Mouse (Mus musculus): ENCODE measurements around the gene Rimbp2. TPM values are rescaled to one million over a fixed set of nuclear protein-coding genes. Genes with fewer than 3 reads are reported as not detected.
A peak's percentile ranks its signal among the peaks of the same experiment; 100 is the strongest.
"Not testable (repeated sequence)": the region's sequence is repeated elsewhere in the genome, so short reads cannot be mapped to it uniquely, and the experiment has no call there.

Rimbp2 gene
- polyA plus RNA-seq, 1 experiment from 2014 or later = not detected

DNA sequence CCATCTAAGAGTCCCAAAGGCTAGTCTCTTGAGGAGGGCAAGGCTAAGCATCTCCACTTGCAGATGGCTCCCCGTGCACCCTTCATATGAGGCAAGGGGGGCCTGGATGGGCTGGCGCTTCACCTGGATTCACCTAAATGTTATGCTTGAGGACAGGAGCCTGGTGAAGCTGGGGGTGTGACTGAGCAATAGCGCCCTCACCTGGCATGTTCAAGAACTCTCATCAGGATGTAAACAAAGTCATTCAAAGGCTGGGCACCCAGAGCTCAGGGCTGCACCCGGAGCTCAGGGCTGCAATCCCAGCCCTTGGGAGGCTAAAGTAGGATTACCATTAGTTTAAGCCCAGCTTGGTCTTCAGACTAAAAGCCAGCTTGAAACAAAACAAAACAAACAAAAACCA is 11.1 kb upstream of the Rimbp2 start:
- 62% methylated on average over 4 of the region's 4 CpGs for WGBS
- Histone ChIP-seq H3K36me3 (ENCODE audit: insufficient read depth, low read length) (no peaks in the 10 kb centered on the region), H3K4me3 (replicated peaks; ENCODE audit: low read depth, low read length) (no peak overlapping the region), H3K9me3 (replicated peaks; ENCODE audit: low read length) (peaks cover 6% of the 10 kb centered on the region; the same call in 1 of the 2 replicates), H3K27ac (no peak overlapping the region), H3K9ac (ENCODE audit: low read depth, low read length) (no peak overlapping the region), H3K4me2 (ENCODE audit: low read length) (no peak overlapping the region), H3K27me3 (ENCODE audit: insufficient read depth, low read length) (no peaks in the 10 kb centered on the region), H3K4me1 (replicated peaks; ENCODE audit: insufficient read depth, low read length) (no peaks in the 10 kb centered on the region)
- ATAC-seq (replicated peaks; ENCODE audit: low FRiP score, low read depth) = no peak
- DNase-seq (ENCODE audit: low spot score) = no peak
- TF ChIP-seq CTCF (IDR thresholded peaks at IDR 0.05; ENCODE audit: low read depth) = no peak

DNA sequence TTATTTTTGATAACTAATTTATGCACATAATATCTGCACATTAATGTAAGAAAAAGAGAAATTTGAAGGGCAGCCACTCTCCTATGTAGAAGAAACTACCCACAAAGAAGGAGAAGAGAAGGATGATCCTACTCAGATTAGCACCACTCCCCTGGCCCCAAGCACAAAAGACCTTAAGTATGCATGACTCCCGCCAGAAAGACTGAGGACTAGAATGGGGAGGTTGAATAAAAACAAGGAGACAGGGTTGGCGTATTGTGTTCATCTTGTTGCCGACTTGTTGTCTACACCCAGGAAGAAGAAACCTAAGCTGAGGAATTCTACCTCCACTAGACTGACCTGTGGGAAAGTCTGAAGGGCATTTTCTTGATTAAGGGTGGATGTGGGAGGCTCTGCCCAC is 5.6 kb upstream of the Rimbp2 start:
- no peak overlapping the region for H3K9ac ChIP-seq (ENCODE audit: low read depth, low read length)
- WGBS = 77% methylated on average over 3 of the region's 3 CpGs
- H3K4me2 ChIP-seq (ENCODE audit: low read length) = no peak overlapping the region
- DNase-seq (ENCODE audit: low spot score) (no peak), ATAC-seq (replicated peaks; ENCODE audit: low FRiP score, low read depth) (no peak)
- H3K27ac ChIP-seq = no peak overlapping the region
- peaks cover 6% of the 10 kb centered on the region; the same call in 1 of the 2 replicates for H3K9me3 ChIP-seq (replicated peaks; ENCODE audit: low read length)
- no peak overlapping the region for H3K4me3 ChIP-seq (replicated peaks; ENCODE audit: low read depth, low read length)
- H3K36me3 ChIP-seq (ENCODE audit: insufficient read depth, low read length) = no peaks in the 10 kb centered on the region
- TF ChIP-seq CTCF (IDR thresholded peaks at IDR 0.05; ENCODE audit: low read depth) = no peak
- no peaks in the 10 kb centered on the region for H3K27me3 ChIP-seq (ENCODE audit: insufficient read depth, low read length)
- no peaks in the 10 kb centered on the region for H3K4me1 ChIP-seq (replicated peaks; ENCODE audit: insufficient read depth, low read length)

GRCm38 (mm10) chr5:128954371-128954770 is 1.1 kb upstream of the Rimbp2 start:
- not testable (repeated sequence) for H3K4me3 ChIP-seq (replicated peaks; ENCODE audit: low read depth, low read length); H3K4me2 ChIP-seq (ENCODE audit: low read length); ATAC-seq (replicated peaks; ENCODE audit: low FRiP score, low read depth); H3K36me3 ChIP-seq (ENCODE audit: insufficient read depth, low read length); H3K4me1 ChIP-seq (replicated peaks; ENCODE audit: insufficient read depth, low read length); H3K27ac ChIP-seq; H3K9ac ChIP-seq (ENCODE audit: low read depth, low read length); H3K9me3 ChIP-seq (replicated peaks; ENCODE audit: low read length); H3K27me3 ChIP-seq (ENCODE audit: insufficient read depth, low read length); DNase-seq (ENCODE audit: low spot score)
- peak; percentile 44 for TF ChIP-seq CTCF (IDR thresholded peaks at IDR 0.05; ENCODE audit: low read depth)
- WGBS = 91% methylated on average over 5 of the region's 5 CpGs

DNA sequence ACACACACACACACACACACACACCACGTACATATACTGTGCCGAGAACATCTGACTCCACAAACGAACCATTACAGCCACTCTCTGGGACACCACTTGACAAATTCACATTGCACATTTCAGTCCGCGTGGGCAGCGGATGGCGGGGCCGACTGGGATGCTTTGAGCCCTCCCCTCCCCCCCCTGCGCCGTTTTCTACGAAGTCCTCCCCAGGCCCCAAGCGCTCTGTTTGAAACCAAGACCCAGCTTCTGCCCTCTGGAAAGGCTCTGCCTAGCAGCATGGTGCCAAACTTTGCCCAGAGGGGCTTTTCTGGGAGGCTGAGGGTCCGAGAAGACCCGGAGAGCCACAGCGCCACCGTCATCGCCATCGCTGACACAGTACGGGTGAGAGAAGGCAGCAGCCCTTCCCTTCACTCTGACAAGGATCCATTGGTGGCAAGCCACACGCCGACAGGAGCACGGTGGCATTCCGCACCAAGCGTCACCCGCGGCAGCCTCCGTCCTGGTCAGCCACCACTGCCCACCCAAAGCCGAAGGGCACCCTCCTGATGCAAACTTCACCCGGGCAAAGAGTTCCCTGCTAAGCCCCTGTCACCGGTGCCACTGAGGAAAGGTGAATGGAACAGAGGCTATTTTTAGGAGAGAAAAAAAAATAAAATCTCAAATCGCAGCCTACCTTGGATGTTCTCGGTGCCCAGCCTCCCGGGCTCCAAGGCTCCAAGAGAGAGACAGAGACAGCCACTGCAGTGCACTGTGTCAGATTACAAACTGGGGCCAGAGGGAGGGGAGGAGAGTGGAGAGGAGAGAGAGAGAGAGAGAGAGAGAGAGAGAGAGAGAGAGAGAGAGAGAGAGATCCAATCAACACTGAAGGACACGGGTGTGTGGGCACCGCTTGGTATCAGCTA is 743 bp downstream of the Rimbp2 start:
- Histone ChIP-seq H3K36me3 (ENCODE audit: insufficient read depth, low read length) (no peaks in the 10 kb centered on the region), H3K4me3 (replicated peaks; ENCODE audit: low read depth, low read length) (peak overlapping the region; percentile 22), H3K4me2 (ENCODE audit: low read length) (peak overlapping the region; percentile 59), H3K9me3 (replicated peaks; ENCODE audit: low read length) (no peaks in the 10 kb centered on the region), H3K27me3 (ENCODE audit: insufficient read depth, low read length) (no peaks in the 10 kb centered on the region), H3K27ac (no peak overlapping the region), H3K9ac (ENCODE audit: low read depth, low read length) (no peak overlapping the region), H3K4me1 (replicated peaks; ENCODE audit: insufficient read depth, low read length) (no peaks in the 10 kb centered on the region)
- TF ChIP-seq CTCF (IDR thresholded peaks at IDR 0.05; ENCODE audit: low read depth) = no peak
- ATAC-seq (replicated peaks; ENCODE audit: low FRiP score, low read depth) (no peak), DNase-seq (ENCODE audit: low spot score) (no peak)
- WGBS = 1% methylated on average over 35 of the region's 35 CpGs

GRCm38 (mm10) chr5:128951472-128951871 is 1.8 kb downstream of the Rimbp2 start:
- WGBS = 62% methylated on average over 4 of the region's 4 CpGs
- no peak overlapping the region for H3K4me2 ChIP-seq (ENCODE audit: low read length)

DNA sequence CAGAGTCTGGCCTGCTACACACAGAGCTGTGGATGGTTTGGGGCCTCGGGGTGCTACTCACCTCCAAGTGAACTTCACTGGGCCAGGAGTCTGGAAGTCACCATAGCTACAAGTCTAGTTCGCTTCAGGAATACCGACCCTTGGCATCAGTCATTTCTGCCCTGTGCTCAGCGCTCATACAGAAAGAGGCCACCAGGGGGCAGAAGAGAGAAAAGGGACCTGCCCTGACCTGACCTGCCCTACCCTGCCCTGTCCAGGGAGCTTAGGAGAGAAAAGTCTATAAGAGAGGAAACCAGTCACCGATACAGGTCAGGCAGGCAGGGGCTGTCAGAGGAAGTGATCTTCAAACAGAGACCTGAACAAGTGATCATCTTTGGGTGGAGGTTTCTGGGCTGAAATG is 6.2 kb downstream of the Rimbp2 start:
- peak; percentile 52 for TF ChIP-seq CTCF (IDR thresholded peaks at IDR 0.05; ENCODE audit: low read depth)
- H3K4me3 ChIP-seq (replicated peaks; ENCODE audit: low read depth, low read length) = no peak overlapping the region
- no peak for ATAC-seq (replicated peaks; ENCODE audit: low FRiP score, low read depth)
- no peaks in the 10 kb centered on the region for H3K4me1 ChIP-seq (replicated peaks; ENCODE audit: insufficient read depth, low read length)
- no peaks in the 10 kb centered on the region for H3K9me3 ChIP-seq (replicated peaks; ENCODE audit: low read length)
- no peak overlapping the region for H3K27ac ChIP-seq
- H3K36me3 ChIP-seq (ENCODE audit: insufficient read depth, low read length) = no peaks in the 10 kb centered on the region
- H3K27me3 ChIP-seq (ENCODE audit: insufficient read depth, low read length) = no peaks in the 10 kb centered on the region
- no peak overlapping the region for H3K4me2 ChIP-seq (ENCODE audit: low read length)
- DNase-seq (ENCODE audit: low spot score) = no peak
- WGBS = 71% methylated on average over 5 of the region's 5 CpGs
- no peak overlapping the region for H3K9ac ChIP-seq (ENCODE audit: low read depth, low read length)

More at GRCm38 (mm10) chr5:128951472-128951871, 1.8 kb downstream of the Rimbp2 start:
- DNase-seq (ENCODE audit: low spot score) = no peak
- no peak for TF ChIP-seq CTCF (IDR thresholded peaks at IDR 0.05; ENCODE audit: low read depth)
- Histone ChIP-seq H3K27ac (no peak overlapping the region), H3K4me3 (replicated peaks; ENCODE audit: low read depth, low read length) (no peak overlapping the region), H3K36me3 (ENCODE audit: insufficient read depth, low read length) (no peaks in the 10 kb centered on the region), H3K4me1 (replicated peaks; ENCODE audit: insufficient read depth, low read length) (no peaks in the 10 kb centered on the region), H3K9me3 (replicated peaks; ENCODE audit: low read length) (no peaks in the 10 kb centered on the region), H3K9ac (ENCODE audit: low read depth, low read length) (no peak overlapping the region), H3K27me3 (ENCODE audit: insufficient read depth, low read length) (no peaks in the 10 kb centered on the region)
- no peak for ATAC-seq (replicated peaks; ENCODE audit: low FRiP score, low read depth)

Data from kidney, postnatal 0 days (tissue).